Mouse (Mus musculus) cerebellum, adult 2 months (tissue): ENCODE results near the gene Egfl7. TPM values are rescaled to one million over a fixed set of nuclear protein-coding genes. Genes with fewer than 3 reads are reported as not detected.
A peak's percentile ranks its signal among the peaks of the same experiment; 100 is the strongest.

Experiments used
- DNase-seq, 2 experiments: peaks; one replicate each; pipeline ENCODE4 v3.0.0; 2021
- H3K27ac ChIP-seq: fragments of 200-500 bp; 2 replicates; pipeline ENCODE4 v1.5.1; 2012; ENCODE audit warnings: low read length, control low read depth, inconsistent platforms; ENCODE audit not compliant: insufficient read depth
- H3K27me3 ChIP-seq: fragments of 200-500 bp; 2 replicates; pipeline ENCODE4 v1.6.1; 2012; ENCODE audit warnings: inconsistent platforms, mild to moderate bottlenecking, low read length, moderate library complexity; ENCODE audit not compliant: control insufficient read depth, insufficient read depth
- H3K4me1 ChIP-seq: fragments of 200-500 bp; 2 replicates; pipeline ENCODE4 v1.6.1; 2011; ENCODE audit warnings: low read length; ENCODE audit not compliant: control insufficient read depth, insufficient read depth
- H3K4me3 ChIP-seq: fragments of 200-500 bp; replicated peaks from 2 replicates; pipeline ENCODE3; 2011; ENCODE audit warnings: mild to moderate bottlenecking, low read depth, low read length, control low read depth; ENCODE audit not compliant: insufficient read depth
- CTCF ChIP-seq: fragments of 200-500 bp; IDR thresholded peaks from 2 replicates; pipeline ENCODE4 v1.5.1; 2011; ENCODE audit warnings: low read depth, mild to moderate bottlenecking, control low read depth, low read length, moderate library complexity, borderline replicate concordance; ENCODE audit not compliant: insufficient read depth
- POLR2A ChIP-seq: fragments of 200-500 bp; IDR thresholded peaks from 2 replicates; pipeline ENCODE4 v1.6.1; 2011; ENCODE audit warnings: low read length, control low read depth, borderline replicate concordance; ENCODE audit not compliant: insufficient read depth
- WGBS: fragments of 180-500 bp; shearing (Covaris S2); methylation state at CpG from one replicate; pipeline ENCODE4 v1.1.7; 2018; 5-methylcytosine and 5-hydroxymethylcytosine counted together
- polyA plus RNA-seq: library from polyadenylated mRNA; depleted of rRNA; stranded (reverse); fragments of >200 nt; gene quantifications from 2 replicates; pipeline ENCODE4 v1.2.3, GENCODE M21; 2012

Egfl7 gene
- polyA plus RNA-seq, 1 experiment = 93.0 TPM

GRCm38 (mm10) chr2:26633953-26634530 is 54.2 kb downstream of the Egfl7 start:
- no peak for DNase-seq
- WGBS = 61% methylated on average over 4 of the region's 4 CpGs
- no peak overlapping the region for H3K4me3 ChIP-seq
- no peak overlapping the region for H3K27ac ChIP-seq
- peaks cover 58% of the 10 kb centered on the region for H3K4me1 ChIP-seq
- no peaks in the 10 kb centered on the region for H3K27me3 ChIP-seq
- TF ChIP-seq CTCF = no peak
- TF ChIP-seq POLR2A = no peak

GRCm38 (mm10) chr2:26634629-26635488 is 55.0 kb downstream of the Egfl7 start:
- peak in 1 of 2 experiments; percentile 23 for DNase-seq
- H3K27ac ChIP-seq = no peak overlapping the region
- peaks cover 55% of the 10 kb centered on the region for H3K4me1 ChIP-seq
- H3K4me3 ChIP-seq = no peak overlapping the region
- 58% methylated on average over 12 of the region's 12 CpGs for WGBS
- no peaks in the 10 kb centered on the region for H3K27me3 ChIP-seq
- TF ChIP-seq CTCF = no peak
- TF ChIP-seq POLR2A = no peak

DNA sequence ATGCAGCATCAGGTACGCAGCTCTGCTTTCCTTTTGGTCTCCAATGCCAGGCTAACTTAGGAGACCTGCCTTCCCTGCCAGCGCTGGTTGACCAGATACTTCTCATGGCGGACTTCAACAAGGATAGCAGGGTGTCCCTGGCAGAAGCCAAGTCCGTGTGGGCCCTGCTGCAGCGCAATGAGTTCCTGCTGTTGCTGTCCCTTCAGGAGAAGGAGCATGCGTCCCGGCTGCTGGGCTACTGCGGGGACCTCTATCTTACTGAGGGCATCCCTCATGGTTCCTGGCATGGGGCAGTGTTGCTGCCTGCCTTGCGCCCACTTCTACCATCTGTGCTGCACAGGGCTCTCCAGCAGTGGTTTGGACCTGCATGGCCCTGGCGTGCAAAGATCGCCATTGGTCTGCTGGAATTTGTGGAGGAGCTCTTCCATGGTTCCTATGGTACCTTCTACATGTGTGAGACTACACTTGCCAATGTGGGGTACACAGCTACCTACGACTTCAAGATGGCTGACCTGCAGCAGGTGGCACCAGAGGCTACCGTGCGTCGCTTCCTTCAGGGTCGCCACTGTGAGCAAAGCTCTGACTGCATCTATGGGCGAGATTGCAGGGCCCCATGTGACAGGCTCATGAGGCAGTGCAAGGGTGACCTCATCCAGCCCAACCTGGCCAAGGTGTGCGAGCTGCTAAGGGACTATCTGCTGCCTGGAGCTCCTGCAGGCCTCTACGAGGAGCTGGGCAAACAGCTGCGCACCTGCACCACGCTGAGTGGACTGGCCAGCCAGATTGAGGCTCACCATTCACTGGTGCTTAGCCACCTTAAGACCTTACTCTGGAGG is 55.9 kb downstream of the Egfl7 start:
- Histone ChIP-seq H3K27ac (no peak overlapping the region), H3K4me3 (no peak overlapping the region), H3K27me3 (no peaks in the 10 kb centered on the region), H3K4me1 (peaks cover 52% of the 10 kb centered on the region)
- WGBS = 43% methylated on average over 21 of the region's 21 CpGs
- DNase-seq = peak in 1 of 2 experiments; percentile 24
- no peak for TF ChIP-seq POLR2A
- no peak for TF ChIP-seq CTCF

GRCm38 (mm10) chr2:26636325-26636635 is 56.5 kb downstream of the Egfl7 start:
- Histone ChIP-seq H3K27me3 (no peaks in the 10 kb centered on the region), H3K4me3 (no peak overlapping the region), H3K4me1 (peaks cover 49% of the 10 kb centered on the region), H3K27ac (no peak overlapping the region)
- 50% methylated on average over 2 of the region's 2 CpGs for WGBS
- TF ChIP-seq POLR2A = no peak
- no peak for TF ChIP-seq CTCF
- no peak for DNase-seq

DNA sequence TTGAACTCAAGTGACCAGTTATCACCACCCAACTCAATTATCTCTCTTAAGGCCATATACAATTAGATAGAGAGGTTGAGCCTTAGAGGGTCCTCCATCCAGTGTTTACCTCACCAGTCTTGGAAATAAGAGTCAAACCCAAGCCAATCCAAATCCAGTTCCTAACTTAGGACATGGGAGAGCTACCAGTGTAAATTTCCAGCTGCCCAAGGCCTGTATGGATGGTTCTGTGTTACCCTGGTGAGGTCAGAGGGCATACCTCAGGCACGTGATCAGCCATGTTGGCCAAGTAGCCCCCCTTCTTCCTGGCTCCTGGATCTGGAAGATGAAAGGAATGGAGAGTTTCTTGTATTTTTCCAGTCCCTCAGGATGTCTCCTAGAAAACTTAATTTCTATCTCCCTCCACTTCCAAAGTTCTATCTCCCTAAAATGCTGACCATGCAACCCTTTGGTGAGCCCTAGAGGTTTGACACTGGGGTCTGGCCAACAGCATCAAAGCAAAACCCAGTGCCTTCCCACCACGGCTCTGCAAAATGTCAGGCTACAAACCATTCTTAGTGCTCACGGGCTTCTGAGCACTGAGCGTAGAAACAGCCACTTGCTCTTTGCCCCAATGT is 57.6 kb downstream of the Egfl7 start:
- Histone ChIP-seq H3K4me1 (peaks cover 40% of the 10 kb centered on the region), H3K4me3 (no peak overlapping the region), H3K27me3 (no peaks in the 10 kb centered on the region), H3K27ac (no peak overlapping the region)
- TF ChIP-seq POLR2A = no peak
- no peak for TF ChIP-seq CTCF
- WGBS = 70% methylated on average over 4 of the region's 4 CpGs
- DNase-seq = no peak

DNA sequence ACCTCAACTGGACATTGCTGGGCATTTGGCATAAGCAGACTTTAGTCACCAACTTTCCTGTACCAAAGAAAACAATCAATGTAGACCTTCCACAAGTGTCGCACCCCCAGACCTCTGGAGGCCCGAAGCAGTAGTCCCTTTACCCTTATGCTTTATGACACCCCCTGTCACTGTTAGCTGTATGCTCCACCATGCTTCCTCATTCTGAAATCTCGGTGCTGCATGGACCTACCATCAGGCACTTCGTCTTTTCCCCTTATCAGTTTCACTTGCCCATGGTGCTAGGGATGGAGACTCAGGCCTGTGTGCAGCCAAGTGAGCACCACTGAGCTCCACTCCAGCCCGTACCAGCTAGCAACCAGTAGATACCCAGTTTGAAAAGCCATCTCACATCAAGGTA is 58.2 kb downstream of the Egfl7 start:
- WGBS = 77% methylated on average over 5 of the region's 5 CpGs
- TF ChIP-seq CTCF (no peak), POLR2A (no peak)
- H3K4me3 ChIP-seq = no peak overlapping the region
- H3K27me3 ChIP-seq = no peaks in the 10 kb centered on the region
- H3K4me1 ChIP-seq = peaks cover 34% of the 10 kb centered on the region
- H3K27ac ChIP-seq = no peak overlapping the region
- no peak for DNase-seq

GRCm38 (mm10) chr2:26638572-26638971 is 58.8 kb downstream of the Egfl7 start:
- no peak overlapping the region for H3K4me3 ChIP-seq
- H3K4me1 ChIP-seq = peaks cover 34% of the 10 kb centered on the region
- DNase-seq = no peak
- H3K27ac ChIP-seq = no peak overlapping the region
- 65% methylated on average over 5 of the region's 5 CpGs for WGBS
- H3K27me3 ChIP-seq = no peaks in the 10 kb centered on the region
- no peak for TF ChIP-seq CTCF

DNA sequence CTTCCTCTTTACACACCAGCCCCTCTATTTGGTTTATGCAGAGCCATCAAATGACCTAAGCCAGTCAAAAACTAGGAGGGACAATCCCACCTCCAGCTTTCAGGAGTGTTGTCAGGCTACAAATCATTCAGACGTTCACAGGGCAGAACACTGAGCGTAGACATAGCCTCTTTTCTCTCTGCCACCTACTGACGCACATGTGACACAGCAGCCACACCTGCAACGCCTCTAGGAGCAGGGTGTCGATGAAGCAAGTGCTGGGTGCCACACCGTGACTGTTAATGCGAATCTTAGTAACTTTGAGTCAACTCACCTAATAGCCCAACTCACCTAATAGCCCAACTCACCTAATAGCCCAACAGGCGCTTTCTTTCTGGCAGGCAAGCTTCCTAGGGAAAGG is 59.3 kb downstream of the Egfl7 start:
- no peak for DNase-seq
- WGBS = 3% methylated on average over 8 of the region's 8 CpGs
- H3K4me1 ChIP-seq = peaks cover 31% of the 10 kb centered on the region
- H3K4me3 ChIP-seq = peak overlapping the region; percentile 44
- H3K27ac ChIP-seq = no peak overlapping the region
- TF ChIP-seq POLR2A = no peak
- TF ChIP-seq CTCF = peak; percentile 36
- no peaks in the 10 kb centered on the region for H3K27me3 ChIP-seq
